Mouse (Mus musculus) MEL (cell line): ENCODE measurements around the gene Dtwd1. TPM values are rescaled to one million over a fixed set of nuclear protein-coding genes. Genes with fewer than 3 reads are reported as not detected.

Experiments
- DNase-seq: peaks from one replicate; pipeline ENCODE4 v3.0.0; 2011; ENCODE audit warnings: low read depth, low spot score
- H3K27ac ChIP-seq: 2 replicates; pipeline ENCODE4 v1.5.1; 2012; ENCODE audit warnings: low read depth, mild to moderate bottlenecking, control low read depth, low read length, moderate library complexity; ENCODE audit not compliant: control insufficient read depth
- H3K27me3 ChIP-seq, 2 experiments: fragments of 150-350 bp in 1 of 2; sonication (generic) in 1 of 2; 2 replicates each; pipeline ENCODE4 v1.6.1; 2012; ENCODE audit warnings: low read length in 2 of 2, mild to moderate bottlenecking in 2 of 2, improper control_type of control experiment in 1 of 2, moderate library complexity in 1 of 2; ENCODE audit not compliant: insufficient read depth in 2 of 2, control insufficient read depth in 1 of 2
- H3K36me3 ChIP-seq, 2 experiments: 2 replicates each; pipeline ENCODE4 v1.6.1; 2012 to 2014; ENCODE audit warnings: low read length in 2 of 2, improper control_type of control experiment in 1 of 2, inconsistent platforms in 1 of 2, mild to moderate bottlenecking in 1 of 2; ENCODE audit not compliant: insufficient read depth in 2 of 2, control insufficient read depth in 1 of 2
- H3K4me1 ChIP-seq, 2 experiments: fragments of 150-350 bp in 1 of 2; sonication (generic) in 1 of 2; 2 replicates each; pipeline ENCODE4 v1.6.1; 2012; ENCODE audit warnings: low read length in 2 of 2, improper control_type of control experiment in 1 of 2, mild to moderate bottlenecking in 1 of 2; ENCODE audit not compliant: insufficient read depth in 2 of 2, control insufficient read depth in 1 of 2
- H3K4me3 ChIP-seq, 2 experiments: fragments of 150-350 bp in 1 of 2; sonication (generic) in 1 of 2; 2 replicates each; pipeline ENCODE4 v1.5.1; 2012; ENCODE audit warnings: low read depth in 2 of 2, low read length in 2 of 2, mild to moderate bottlenecking in 2 of 2, moderate library complexity in 2 of 2, control low read depth in 1 of 2, improper control_type of control experiment in 1 of 2; ENCODE audit not compliant: control insufficient read depth in 1 of 2, insufficient read depth in 1 of 2
- H3K79me2 ChIP-seq: 2 replicates; pipeline ENCODE4 v1.6.1; 2012; ENCODE audit warnings: mild to moderate bottlenecking, low read length, moderate library complexity; ENCODE audit not compliant: control insufficient read depth, poor library complexity, insufficient read depth
- H3K9ac ChIP-seq: 2 replicates; pipeline ENCODE4 v1.6.1; 2012; ENCODE audit warnings: low read depth, mild to moderate bottlenecking, control low read depth, low read length, moderate library complexity; ENCODE audit not compliant: control insufficient read depth, poor library complexity, severe bottlenecking
- H3K9me3 ChIP-seq: fragments of 150-350 bp; sonication (generic); replicated peaks from 2 replicates; pipeline ENCODE4 v1.6.1; 2012; ENCODE audit warnings: mild to moderate bottlenecking, low read length, improper control_type of control experiment, moderate library complexity; ENCODE audit not compliant: insufficient read depth
- BHLHE40 ChIP-seq: IDR thresholded peaks from 2 replicates; pipeline ENCODE4 v1.6.1; 2012; ENCODE audit warnings: low read depth, mild to moderate bottlenecking, inconsistent platforms, low read length, improper control_type of control experiment, borderline replicate concordance
- CHD2 ChIP-seq: IDR thresholded peaks from 2 replicates; pipeline ENCODE4 v1.6.1; 2011; ENCODE audit warnings: low read length, improper control_type of control experiment
- EP300 ChIP-seq, 2 experiments: IDR thresholded peaks; 2 replicates each; pipeline ENCODE4 v1.6.1; 2011; ENCODE audit warnings: improper control_type of control experiment in 2 of 2, low read length in 2 of 2, low read depth in 1 of 2, mild to moderate bottlenecking in 1 of 2
- GATA1 ChIP-seq: IDR thresholded peaks from 2 replicates; pipeline ENCODE4 v1.6.1; 2011; ENCODE audit warnings: low read depth, low read length, improper control_type of control experiment
- HCFC1 ChIP-seq: IDR thresholded peaks from 2 replicates; pipeline ENCODE4 v1.6.1; 2012; ENCODE audit warnings: low read depth, mild to moderate bottlenecking, inconsistent platforms, low read length, improper control_type of control experiment, moderate library complexity
- JUND ChIP-seq: IDR thresholded peaks from 2 replicates; pipeline ENCODE4 v1.6.1; 2011; ENCODE audit warnings: low read depth, mild to moderate bottlenecking, improper control_type of control experiment, low read length
- MXI1 ChIP-seq: IDR thresholded peaks from 2 replicates; pipeline ENCODE4 v1.6.1; 2011; ENCODE audit warnings: mild to moderate bottlenecking, low read depth, low read length, improper control_type of control experiment
- MYB ChIP-seq: IDR thresholded peaks from 2 replicates; pipeline ENCODE4 v1.6.1; 2011; ENCODE audit warnings: mild to moderate bottlenecking, low read depth, low read length, improper control_type of control experiment
- NRF1 ChIP-seq: IDR thresholded peaks from 2 replicates; pipeline ENCODE4 v1.6.1; 2014; ENCODE audit warnings: low read depth, mild to moderate bottlenecking, inconsistent platforms, low read length, improper control_type of control experiment, moderate library complexity; ENCODE audit not compliant: poor library complexity, insufficient read depth, severe bottlenecking
- POLR2A ChIP-seq, 2 experiments: IDR thresholded peaks; 2 replicates each; pipeline ENCODE4 v1.6.1; 2011 to 2012; ENCODE audit warnings: low read length in 2 of 2, mild to moderate bottlenecking in 2 of 2, control low read depth in 1 of 2, improper control_type of control experiment in 1 of 2, low read depth in 1 of 2, moderate library complexity in 1 of 2; ENCODE audit not compliant: control insufficient read depth in 1 of 2, insufficient read depth in 1 of 2, poor library complexity in 1 of 2
- POLR2AphosphoS5 ChIP-seq: IDR thresholded peaks from 2 replicates; pipeline ENCODE4 v1.6.1; 2012; ENCODE audit warnings: low read depth, borderline replicate concordance, mild to moderate bottlenecking, inconsistent platforms, low read length, moderate library complexity, mixed read lengths
- RCOR1 ChIP-seq: IDR thresholded peaks from 2 replicates; pipeline ENCODE4 v1.6.1; 2012; ENCODE audit warnings: low read depth, mild to moderate bottlenecking, inconsistent platforms, low read length, improper control_type of control experiment
- SIN3A ChIP-seq: IDR thresholded peaks from 2 replicates; pipeline ENCODE4 v1.6.1; 2012; ENCODE audit warnings: low read length, improper control_type of control experiment, inconsistent platforms
- TAL1 ChIP-seq: IDR thresholded peaks from 2 replicates; pipeline ENCODE4 v1.6.1; 2012; ENCODE audit warnings: mild to moderate bottlenecking, inconsistent platforms, low read length, moderate library complexity, mixed read lengths
- TCF12 ChIP-seq: IDR thresholded peaks from 2 replicates; pipeline ENCODE4 v1.6.1; 2014; ENCODE audit warnings: low read depth, mild to moderate bottlenecking, inconsistent platforms, low read length, improper control_type of control experiment, moderate library complexity
- UBTF ChIP-seq: IDR thresholded peaks from 2 replicates; pipeline ENCODE4 v1.6.1; 2012; ENCODE audit warnings: low read depth, mild to moderate bottlenecking, inconsistent platforms, low read length, improper control_type of control experiment, moderate library complexity, borderline replicate concordance; ENCODE audit not compliant: insufficient read depth
- USF2 ChIP-seq, 2 experiments: IDR thresholded peaks; 2 replicates each; pipeline ENCODE4 v1.6.1; 2011 to 2012; ENCODE audit warnings: improper control_type of control experiment in 2 of 2, low read length in 2 of 2, borderline replicate concordance in 1 of 2, inconsistent platforms in 1 of 2, low read depth in 1 of 2, mild to moderate bottlenecking in 1 of 2; ENCODE audit not compliant: insufficient read depth in 1 of 2
- ZC3H11A ChIP-seq: IDR thresholded peaks from 2 replicates; pipeline ENCODE4 v1.6.1; 2012; ENCODE audit warnings: low read depth, mild to moderate bottlenecking, inconsistent platforms, low read length, improper control_type of control experiment
- polyA plus RNA-seq, 2 experiments: library from polyadenylated mRNA; stranded (reverse) in 1 of 2; unstranded in 1 of 2; fragments of >175 nt in 1 of 2; fragments of >200 nt in 1 of 2; gene quantifications; 2 replicates each; pipeline versions ENCODE4 v1.2.1 to v1.2.4; 2012; ENCODE audit warnings: low replicate concordance in 2 of 2, low read depth in 1 of 2; ENCODE audit not compliant: insufficient read length in 2 of 2, insufficient read depth in 1 of 2, missing spikeins in 1 of 2
- total RNA-seq: library from RNA; depleted of rRNA; stranded (reverse); fragments of 300-350 nt; gene quantifications from 2 replicates; pipeline ENCODE4 v1.2.3, GENCODE M21; 2012

Dtwd1 gene
- total and polyA plus RNA-seq, 3 experiments: 15.8 to 17.9 TPM; not detected in 1

- H3K4me1 ChIP-seq: no peaks in the 10 kb centered on the region
- TF ChIP-seq JUND (no peak), MYB (no peak), RCOR1 (no peak), TAL1 (no peak), POLR2AphosphoS5 (no peak), HCFC1 (no peak), MXI1 (no peak), BHLHE40 (no peak), CHD2 (no peak), USF2 (IDR thresholded peaks at IDR 0.05; ENCODE audit: borderline replicate concordance in 1 of 2, insufficient read depth in 1 of 2, low read depth in 1 of 2, low read length in 2 of 2) (no peak)
- H3K9me3 ChIP-seq: no peaks in the 10 kb centered on the region
- no peaks in the 10 kb centered on the region; a peak in 1 of 4 replicates for H3K27me3 ChIP-seq
- H3K79me2 ChIP-seq: no peaks in the 10 kb centered on the region
- H3K36me3 ChIP-seq: no peaks in the 10 kb centered on the region
- H3K9ac ChIP-seq: no peak overlapping the region
- no peak overlapping the region for H3K4me3 ChIP-seq
- DNase-seq: no peak
- no peak overlapping the region for H3K27ac ChIP-seq
Measured at GRCm38 (mm10) chr2:126192129-126192528, 40.2 kb downstream of the Dtwd1 start.

- TF ChIP-seq UBTF (no peak), USF2 (IDR thresholded peaks at IDR 0.05; ENCODE audit: borderline replicate concordance in 1 of 2, insufficient read depth in 1 of 2, low read depth in 1 of 2, low read length in 2 of 2) (no peak), EP300 (IDR thresholded peaks at IDR 0.05; ENCODE audit: low read depth in 1 of 2, low read length in 2 of 2) (no peak), ZC3H11A (no peak), NRF1 (no peak), POLR2A (IDR thresholded peaks at IDR 0.05; ENCODE audit: control insufficient read depth in 1 of 2, insufficient read depth in 1 of 2, low read depth in 1 of 2, low read length in 2 of 2, poor library complexity in 1 of 2) (no peak), TCF12 (no peak), GATA1 (no peak), MXI1 (no peak), SIN3A (no peak)
- Histone ChIP-seq H3K9me3 (no peaks in the 10 kb centered on the region), H3K4me1 (no peaks in the 10 kb centered on the region), H3K36me3 (no peaks in the 10 kb centered on the region), H3K79me2 (no peaks in the 10 kb centered on the region), H3K4me3 (no peak overlapping the region), H3K9ac (no peak overlapping the region), H3K27ac (no peak overlapping the region), H3K27me3 (no peaks in the 10 kb centered on the region)
- no peak for DNase-seq
Measured at GRCm38 (mm10) chr2:126195631-126196356, 43.9 kb downstream of the Dtwd1 start.
